ENCODE assay signal across 8 mouse cellular contexts in genomic region chr8:71627265-71628099, GRCm38 (mm10). TPM values are rescaled to one million over a fixed set of nuclear protein-coding genes. Genes with fewer than 3 reads are reported as not detected.
DNase-seq lines count a peak whose midpoint lies in the region; ATAC-seq and TF ChIP-seq lines count a peak whose summit lies in the region.

No protein-coding gene starts in this region.

- H3K9ac ChIP-seq in hindbrain, embryonic 15.5 days = no peak overlapping the region
- H3K9ac ChIP-seq in hindbrain, embryonic 11.5 days (ENCODE audit: low read depth, low read length) = no peak overlapping the region
- no peak overlapping the region for H3K9ac ChIP-seq in heart, adult 2 months (ENCODE audit: low read depth, low read length)
- H3K9ac ChIP-seq in liver, postnatal 0 days (replicated peaks) = no peak overlapping the region

- H3K79me2 ChIP-seq in heart, adult 2 months (replicated peaks; ENCODE audit: control insufficient read depth, insufficient read depth, low read length) = no peaks in the 10 kb centered on the region

- H3K9me3 ChIP-seq in hindbrain, embryonic 15.5 days = no peaks in the 10 kb centered on the region
- no peaks in the 10 kb centered on the region for H3K9me3 ChIP-seq in hindbrain, embryonic 11.5 days (ENCODE audit: control insufficient read depth, low read length)
- H3K9me3 ChIP-seq in E14TG2a.4 (ENCODE audit: low read length) = peaks cover 13% of the 10 kb centered on the region
- peaks cover 11% of the 10 kb centered on the region for H3K9me3 ChIP-seq in liver, postnatal 0 days (ENCODE audit: low read length)

- WGBS in hindbrain, embryonic 15.5 days = 54% methylated on average over 9 of the region's 9 CpGs
- 52% methylated on average over 9 of the region's 9 CpGs for WGBS in hindbrain, embryonic 11.5 days
- WGBS in heart, adult 2 months = 45% methylated on average over 9 of the region's 9 CpGs
- WGBS in liver, postnatal 0 days (ENCODE audit: insufficient replicate concordance) = 27% methylated on average over 9 of the region's 9 CpGs

- H3K4me3 ChIP-seq in hindbrain, embryonic 15.5 days = no peak overlapping the region
- no peak overlapping the region for H3K4me3 ChIP-seq in hindbrain, embryonic 11.5 days (ENCODE audit: low read depth, low read length)
- H3K4me3 ChIP-seq in E14TG2a.4 (replicated peaks; ENCODE audit: low read length) = 0 out of 2 replicates have a peak overlapping the region, but pooled peaks have one; percentile 14
- H3K4me3 ChIP-seq in heart, adult 2 months = no peak overlapping the region
- H3K4me3 ChIP-seq in liver, postnatal 0 days (ENCODE audit: low read depth, low read length) = no peak overlapping the region

- TF ChIP-seq EP300 in heart, adult 2 months (IDR thresholded peaks at IDR 0.05; ENCODE audit: insufficient read depth, low read depth, low read length) = 0 out of 2 replicates have a peak, but pooled peaks have one; percentile 35
- TF ChIP-seq EP300 in liver, postnatal 0 days (IDR thresholded peaks at IDR 0.05; ENCODE audit: low read depth) = no peak

- no peak for ATAC-seq in hindbrain, embryonic 15.5 days (ENCODE audit: low FRiP score, low read depth)
- no peak for ATAC-seq in hindbrain, embryonic 11.5 days (ENCODE audit: low FRiP score)
- no peak for ATAC-seq in liver, postnatal 0 days
- ATAC-seq in erythroblast, adult 5-6 weeks (replicated peaks; ENCODE audit: low FRiP score, poor library complexity, severe bottlenecking) = no peak

- no peak; the same call in 1 of the 2 replicates for TF ChIP-seq POLR2A in heart, adult 2 months (IDR thresholded peaks at IDR 0.05; ENCODE audit: insufficient read depth, low read depth, low read length)

- H3K27ac ChIP-seq in hindbrain, embryonic 15.5 days (replicated peaks) = 0 out of 2 replicates have a peak overlapping the region, but pooled peaks have one; percentile 89
- H3K27ac ChIP-seq in hindbrain, embryonic 11.5 days (ENCODE audit: low read depth, low read length) = no peak overlapping the region
- peak overlapping the region; percentile 76 for H3K27ac ChIP-seq in heart, adult 2 months
- H3K27ac ChIP-seq in liver, postnatal 0 days (ENCODE audit: low read depth) = peak overlapping the region; percentile 64

- no peak overlapping the region for H3K4me2 ChIP-seq in hindbrain, embryonic 15.5 days
- no peak overlapping the region for H3K4me2 ChIP-seq in hindbrain, embryonic 11.5 days (replicated peaks; ENCODE audit: low read depth, low read length)
- H3K4me2 ChIP-seq in liver, postnatal 0 days (ENCODE audit: low read depth, low read length) = peak overlapping the region; percentile 31; the same call in 1 of the 2 replicates

- H3K4me1 ChIP-seq in hindbrain, embryonic 15.5 days (replicated peaks) = peaks cover 28% of the 10 kb centered on the region
- peaks cover 5% of the 10 kb centered on the region for H3K4me1 ChIP-seq in hindbrain, embryonic 11.5 days (replicated peaks; ENCODE audit: control insufficient read depth, insufficient read depth, low read length)
- H3K4me1 ChIP-seq in E14TG2a.4 (replicated peaks; ENCODE audit: low read depth, low read length) = peaks cover 67% of the 10 kb centered on the region
- H3K4me1 ChIP-seq in heart, adult 2 months (ENCODE audit: control insufficient read depth, insufficient read depth, low read length) = peaks cover 4% of the 10 kb centered on the region
- peaks cover 30% of the 10 kb centered on the region for H3K4me1 ChIP-seq in liver, postnatal 0 days (ENCODE audit: insufficient read depth)

- no peaks in the 10 kb centered on the region for H3K27me3 ChIP-seq in hindbrain, embryonic 15.5 days
- H3K27me3 ChIP-seq in hindbrain, embryonic 11.5 days (ENCODE audit: control insufficient read depth, insufficient read depth, low read length) = peaks cover 19% of the 10 kb centered on the region
- H3K27me3 ChIP-seq in E14TG2a.4 (ENCODE audit: insufficient read depth, low read length) = peaks cover 10% of the 10 kb centered on the region; the same call in 1 of the 2 replicates
- no peaks in the 10 kb centered on the region for H3K27me3 ChIP-seq in heart, adult 2 months (ENCODE audit: control insufficient read depth, insufficient read depth, low read length)
- H3K27me3 ChIP-seq in liver, postnatal 0 days (ENCODE audit: insufficient read depth, low read length) = peaks cover 16% of the 10 kb centered on the region

- DNase-seq in hindbrain, embryonic 11.5 days (ENCODE audit: low spot score) = no peak
- peak; percentile 33 to 42 for DNase-seq in heart, adult 2 months
- no peak for DNase-seq in liver, postnatal 0 days
- no peak for DNase-seq in cerebellum, adult 8-10 months
- DNase-seq in gastrocnemius, postnatal 25 days = no peak

- intact Hi-C loops in heart, adult 2 months (cut with DNase I) = no loop called here

- TF ChIP-seq CTCF in E14TG2a.4 (conservative IDR thresholded peaks at IDR 0.05; ENCODE audit: low read length) = no peak
- TF ChIP-seq CTCF in heart, adult 2 months (IDR thresholded peaks at IDR 0.05) = peak; percentile 22; the same call in 1 of the 2 replicates
- no peak for TF ChIP-seq CTCF in liver, postnatal 0 days (IDR thresholded peaks at IDR 0.05; ENCODE audit: low read depth)

- H3K36me3 ChIP-seq in hindbrain, embryonic 15.5 days = peaks cover 20% of the 10 kb centered on the region
- H3K36me3 ChIP-seq in hindbrain, embryonic 11.5 days (ENCODE audit: control insufficient read depth, insufficient read depth, low read length) = peaks cover 13% of the 10 kb centered on the region
- H3K36me3 ChIP-seq in E14TG2a.4 (ENCODE audit: insufficient read depth, low read length) = peaks cover 40% of the 10 kb centered on the region
- no peaks in the 10 kb centered on the region for H3K36me3 ChIP-seq in heart, adult 2 months (ENCODE audit: control insufficient read depth, insufficient read depth, low read length)
- H3K36me3 ChIP-seq in liver, postnatal 0 days (replicated peaks; ENCODE audit: insufficient read depth, low read length) = peaks cover 25% of the 10 kb centered on the region

RNA-seq across cellular contexts. Expression of gene Colgalt1, which starts 16.7 kb away (rescaled TPM):
- 65.6 and 78.2 TPM in 2 replicates for polyA plus RNA-seq in hindbrain, embryonic 15.5 days (2015; fragmentation: Nextera tagmentation; extraction: Ambion mirVana)
- polyA plus RNA-seq in hindbrain, embryonic 11.5 days (2014; fragmentation: Nextera tagmentation; extraction: Ambion mirVana) = 41.3 and 42.5 TPM in 2 replicates
- 10 to 100 TPM; 39.3 to 39.6 TPM for total RNA-seq in heart, adult 2 months (2021)
- polyA plus RNA-seq in heart, adult 2 months (2012; rRNA removed) = 55.8 and 76.6 TPM in 2 replicates
- polyA plus RNA-seq in liver, postnatal 0 days (2015; fragmentation: Nextera tagmentation; extraction: Ambion mirVana) = 25.0 and 25.7 TPM in 2 replicates
- total RNA-seq in erythroblast, adult 5-6 weeks (2015; ENCODE audit: low replicate concordance) = 9.8 and 19.9 TPM in 2 replicates
- total RNA-seq in erythroblast, adult 5-6 weeks (2017; ENCODE audit: low replicate concordance) = 9.6 and 10.8 TPM in 2 replicates
- total RNA-seq in gastrocnemius, postnatal 25 days (2021) = 10 to 100 TPM; 35.3 to 36.0 TPM

RNA-seq across cellular contexts. Expression of gene Fam129c, which starts 30.0 kb away (rescaled TPM):
- 6.5 and 8.9 TPM in 2 replicates for polyA plus RNA-seq in hindbrain, embryonic 15.5 days (2015; fragmentation: Nextera tagmentation; extraction: Ambion mirVana)
- polyA plus RNA-seq in hindbrain, embryonic 11.5 days (2014; fragmentation: Nextera tagmentation; extraction: Ambion mirVana) = 3.3 and 3.6 TPM in 2 replicates
- total RNA-seq in heart, adult 2 months (2021) = under 1 TPM; 0.78 to 0.82 TPM
- 1.7 and 2.4 TPM in 2 replicates for polyA plus RNA-seq in heart, adult 2 months (2012; rRNA removed)
- polyA plus RNA-seq in liver, postnatal 0 days (2015; fragmentation: Nextera tagmentation; extraction: Ambion mirVana) = 9.2 and 11.2 TPM in 2 replicates
- not detected in 2 replicates for total RNA-seq in erythroblast, adult 5-6 weeks (2015; ENCODE audit: low replicate concordance)
- not detected in 2 replicates for total RNA-seq in erythroblast, adult 5-6 weeks (2017; ENCODE audit: low replicate concordance)
- total RNA-seq in gastrocnemius, postnatal 25 days (2021) = under 1 TPM; 0.29 to 0.38 TPM

RNA-seq across cellular contexts. Expression of gene Pgls, which starts 35.5 kb away (rescaled TPM):
- polyA plus RNA-seq in hindbrain, embryonic 15.5 days (2015; fragmentation: Nextera tagmentation; extraction: Ambion mirVana) = 224 and 233 TPM in 2 replicates
- polyA plus RNA-seq in hindbrain, embryonic 11.5 days (2014; fragmentation: Nextera tagmentation; extraction: Ambion mirVana) = 228 TPM in 2 replicates
- total RNA-seq in heart, adult 2 months (2021) = 10 to 100 TPM; 58.6 to 66.3 TPM
- 53.2 and 80.4 TPM in 2 replicates for polyA plus RNA-seq in heart, adult 2 months (2012; rRNA removed)
- 153 and 158 TPM in 2 replicates for polyA plus RNA-seq in liver, postnatal 0 days (2015; fragmentation: Nextera tagmentation; extraction: Ambion mirVana)
- total RNA-seq in erythroblast, adult 5-6 weeks (2015; ENCODE audit: low replicate concordance) = 24.0 and 27.4 TPM in 2 replicates
- 13.5 and 23.2 TPM in 2 replicates for total RNA-seq in erythroblast, adult 5-6 weeks (2017; ENCODE audit: low replicate concordance)
- total RNA-seq in gastrocnemius, postnatal 25 days (2021) = 10 to 100 TPM; 26.3 to 26.9 TPM

RNA-seq across cellular contexts. Expression of gene Unc13a, which starts 44.1 kb away (rescaled TPM):
- polyA plus RNA-seq in hindbrain, embryonic 15.5 days (2015; fragmentation: Nextera tagmentation; extraction: Ambion mirVana) = 20.8 and 24.7 TPM in 2 replicates
- polyA plus RNA-seq in hindbrain, embryonic 11.5 days (2014; fragmentation: Nextera tagmentation; extraction: Ambion mirVana) = 7.3 and 9.1 TPM in 2 replicates
- total RNA-seq in heart, adult 2 months (2021) = under 1 TPM; 0.61 to 0.86 TPM
- polyA plus RNA-seq in heart, adult 2 months (2012; rRNA removed) = 1.4 and 1.8 TPM in 2 replicates
- polyA plus RNA-seq in liver, postnatal 0 days (2015; fragmentation: Nextera tagmentation; extraction: Ambion mirVana) = 0.25 and 0.36 TPM in 2 replicates
- total RNA-seq in erythroblast, adult 5-6 weeks (2015; ENCODE audit: low replicate concordance) = not detected in 2 replicates
- 0.17 and 2.4 TPM in 2 replicates for total RNA-seq in erythroblast, adult 5-6 weeks (2017; ENCODE audit: low replicate concordance)
- under 1 TPM in 1 of 2 experiments, not detected in 1; 0.29 TPM for total RNA-seq in gastrocnemius, postnatal 25 days (2021)

RNA-seq across cellular contexts. Expression of gene Jak3, which starts 48.6 kb away (rescaled TPM):
- 6.1 and 7.0 TPM in 2 replicates for polyA plus RNA-seq in hindbrain, embryonic 15.5 days (2015; fragmentation: Nextera tagmentation; extraction: Ambion mirVana)
- polyA plus RNA-seq in hindbrain, embryonic 11.5 days (2014; fragmentation: Nextera tagmentation; extraction: Ambion mirVana) = 0.99 and 1.4 TPM in 2 replicates
- total RNA-seq in heart, adult 2 months (2021) = 1 to 10 TPM; 8.1 to 8.6 TPM
- polyA plus RNA-seq in heart, adult 2 months (2012; rRNA removed) = 23.3 and 24.0 TPM in 2 replicates
- 4.3 and 4.6 TPM in 2 replicates for polyA plus RNA-seq in liver, postnatal 0 days (2015; fragmentation: Nextera tagmentation; extraction: Ambion mirVana)
- 1.2 and 1.9 TPM in 2 replicates for total RNA-seq in erythroblast, adult 5-6 weeks (2015; ENCODE audit: low replicate concordance)
- 0.43 and 1.4 TPM in 2 replicates for total RNA-seq in erythroblast, adult 5-6 weeks (2017; ENCODE audit: low replicate concordance)
- 1 to 10 TPM; 1.9 to 3.0 TPM for total RNA-seq in gastrocnemius, postnatal 25 days (2021)

Comparison
In these comparisons a context has a peak if more than half of its experiments do, and no peak if none do; other contexts are left out.
1. DNase-seq: peak in heart, adult 2 months (2 of 2); none in hindbrain, embryonic 11.5 days (single experiment), liver, postnatal 0 days (single experiment), cerebellum, adult 8-10 months (single experiment) and gastrocnemius, postnatal 25 days (single experiment).